Mouse (Mus musculus): ENCODE results near the gene B230307C23Rik.

- no peak for TF ChIP-seq POLR2A (IDR thresholded peaks at IDR 0.05; ENCODE audit: extremely low read depth, insufficient read depth, low read length)
- no peak for TF ChIP-seq CTCF (IDR thresholded peaks at IDR 0.05; ENCODE audit: extremely low read depth, insufficient read depth, low read length)
Measured at GRCm38 (mm10) chr16:97950061-97950460, 47.1 kb upstream of the B230307C23Rik start.
